Mouse (Mus musculus): ENCODE data around the gene Meis1. TPM values are rescaled to one million over a fixed set of nuclear protein-coding genes. Genes with fewer than 3 reads are reported as not detected.

The Meis1 gene
- total RNA-seq, 2 experiments from 2014 or later: 2.1 to 2.2 TPM

- no peak for DNase-seq (ENCODE audit: low spot score in 2 of 2)
These were observed 106.3 kb downstream of the Meis1 start for GRCm38 (mm10) chr11:18912311-18913019.

GRCm38 (mm10) chr11:18906866-18907265, 111.9 kb downstream of the Meis1 start:
- DNase-seq (ENCODE audit: low spot score in 2 of 2): no peak

GRCm38 (mm10) chr11:18905431-18905830, 113.4 kb downstream of the Meis1 start:
- DNase-seq (ENCODE audit: low spot score in 2 of 2): no peak

- no peak for DNase-seq (ENCODE audit: low spot score in 2 of 2)
These were observed 113.9 kb downstream of the Meis1 start for GRCm38 (mm10) chr11:18904880-18905279.

- no peak for DNase-seq (ENCODE audit: low spot score in 2 of 2)
These were observed 114.5 kb downstream of the Meis1 start for GRCm38 (mm10) chr11:18904285-18904684.

GRCm38 (mm10) chr11:18900489-18900888, 118.3 kb downstream of the Meis1 start:
- no peak for DNase-seq (ENCODE audit: low spot score in 2 of 2)

GRCm38 (mm10) chr11:18898862-18899261, 119.9 kb downstream of the Meis1 start:
- DNase-seq (ENCODE audit: low spot score in 2 of 2): no peak

GRCm38 (mm10) chr11:18897921-18898646, 120.7 kb downstream of the Meis1 start:
- no peak for DNase-seq (ENCODE audit: low spot score in 2 of 2)

- no peak for DNase-seq (ENCODE audit: low spot score in 2 of 2)
These were observed 121.5 kb downstream of the Meis1 start for GRCm38 (mm10) chr11:18897250-18897649.

- no peak for DNase-seq (ENCODE audit: low spot score in 2 of 2)
These were observed 126.3 kb downstream of the Meis1 start for GRCm38 (mm10) chr11:18892470-18892869.

GRCm38 (mm10) chr11:18889139-18889538, 129.6 kb downstream of the Meis1 start:
- no peak for DNase-seq (ENCODE audit: low spot score in 2 of 2)

GRCm38 (mm10) chr11:18888651-18889050, 130.1 kb downstream of the Meis1 start:
- DNase-seq (ENCODE audit: low spot score in 2 of 2): no peak

- no peak for DNase-seq (ENCODE audit: low spot score in 2 of 2)
These were observed 133.0 kb downstream of the Meis1 start for GRCm38 (mm10) chr11:18885729-18886325.

GRCm38 (mm10) chr11:18885036-18885728, 133.6 kb downstream of the Meis1 start:
- no peak for DNase-seq (ENCODE audit: low spot score in 2 of 2)

- DNase-seq (ENCODE audit: low spot score in 2 of 2): no peak
These were observed 134.8 kb downstream of the Meis1 start for GRCm38 (mm10) chr11:18883987-18884386.

GRCm38 (mm10) chr11:18883507-18883881, 135.3 kb downstream of the Meis1 start:
- no peak for DNase-seq (ENCODE audit: low spot score in 2 of 2)

GRCm38 (mm10) chr11:18882747-18883506, 135.9 kb downstream of the Meis1 start:
- no peak for DNase-seq (ENCODE audit: low spot score in 2 of 2)

- no peak for DNase-seq (ENCODE audit: low spot score in 2 of 2)
These were observed 136.5 kb downstream of the Meis1 start for GRCm38 (mm10) chr11:18882315-18882714.

GRCm38 (mm10) chr11:18880806-18881205, 138.0 kb downstream of the Meis1 start:
- DNase-seq (ENCODE audit: low spot score in 2 of 2): no peak

- DNase-seq (ENCODE audit: low spot score in 2 of 2): no peak
These were observed 139.3 kb downstream of the Meis1 start for GRCm38 (mm10) chr11:18879456-18879818.
